Mouse (Mus musculus): ENCODE measurements around the gene Cd247. TPM values are rescaled to one million over a fixed set of nuclear protein-coding genes. Genes with fewer than 3 reads are reported as not detected.

The Cd247 gene
- polyA plus RNA-seq, 2 experiments: 0.07 to 0.47 TPM

DNA sequence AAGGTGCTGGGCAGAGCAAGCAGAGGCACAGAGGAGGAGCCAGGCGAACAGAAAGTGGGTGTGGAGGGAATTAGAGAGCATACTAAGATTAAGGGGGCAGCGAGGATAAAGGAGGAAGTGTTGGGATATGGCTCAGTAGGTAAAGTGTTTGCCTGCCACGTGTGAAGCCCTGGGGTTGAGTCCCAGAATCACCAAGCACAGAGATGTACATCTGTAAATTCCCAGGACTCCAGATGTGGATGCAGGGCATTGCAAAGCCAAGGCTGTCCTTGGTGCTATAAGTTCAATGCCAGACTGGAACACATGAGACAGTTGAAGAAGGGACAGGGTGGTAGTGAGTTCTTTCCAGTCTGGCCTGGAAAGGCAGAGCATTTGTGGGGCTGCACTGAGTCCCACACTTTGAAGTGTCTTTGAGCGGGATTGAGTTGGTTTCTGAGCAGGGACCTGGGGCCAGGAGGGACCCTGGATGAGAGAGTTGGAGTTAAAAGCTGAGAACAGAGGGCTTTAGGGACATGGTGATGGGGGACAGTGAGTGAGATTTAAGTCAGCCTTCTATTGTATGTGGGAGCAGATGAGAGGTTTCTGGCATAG lies 64.7 kb downstream of the Cd247 start:
- 39% methylated on average over 4 of the region's 4 CpGs for WGBS (ENCODE audit: insufficient replicate concordance)
- no peak for TF ChIP-seq CTCF (IDR thresholded peaks at IDR 0.05; ENCODE audit: low read depth)
- no peak for TF ChIP-seq EP300 (IDR thresholded peaks at IDR 0.05; ENCODE audit: low read depth)
- Histone ChIP-seq H3K4me3 (ENCODE audit: insufficient read depth in 1 of 2, low read depth in 2 of 2, low read length in 2 of 2) (no peak overlapping the region), H3K27me3 (ENCODE audit: control insufficient read depth, insufficient read depth, low read length) (no peaks in the 10 kb centered on the region), H3K36me3 (replicated peaks; ENCODE audit: control insufficient read depth, insufficient read depth, low read depth) (no peaks in the 10 kb centered on the region), H3K4me2 (ENCODE audit: low read depth) (no peak overlapping the region), H3K9ac (replicated peaks) (no peak overlapping the region), H3K9me3 (ENCODE audit: control insufficient read depth, low read length) (no peaks in the 10 kb centered on the region), H3K4me1 (replicated peaks; ENCODE audit: control insufficient read depth in 2 of 2, insufficient read depth in 2 of 2, low read length in 1 of 2) (peaks cover 0 to 33% of the 10 kb centered on the region in 2 experiments; a peak in 3 of 4 replicates), H3K27ac (no peak overlapping the region)
- DNase-seq (ENCODE audit: low read depth in 3 of 3, low spot score in 3 of 3) (no peak), ATAC-seq (ENCODE audit: insufficient read depth) (no peak)

DNA sequence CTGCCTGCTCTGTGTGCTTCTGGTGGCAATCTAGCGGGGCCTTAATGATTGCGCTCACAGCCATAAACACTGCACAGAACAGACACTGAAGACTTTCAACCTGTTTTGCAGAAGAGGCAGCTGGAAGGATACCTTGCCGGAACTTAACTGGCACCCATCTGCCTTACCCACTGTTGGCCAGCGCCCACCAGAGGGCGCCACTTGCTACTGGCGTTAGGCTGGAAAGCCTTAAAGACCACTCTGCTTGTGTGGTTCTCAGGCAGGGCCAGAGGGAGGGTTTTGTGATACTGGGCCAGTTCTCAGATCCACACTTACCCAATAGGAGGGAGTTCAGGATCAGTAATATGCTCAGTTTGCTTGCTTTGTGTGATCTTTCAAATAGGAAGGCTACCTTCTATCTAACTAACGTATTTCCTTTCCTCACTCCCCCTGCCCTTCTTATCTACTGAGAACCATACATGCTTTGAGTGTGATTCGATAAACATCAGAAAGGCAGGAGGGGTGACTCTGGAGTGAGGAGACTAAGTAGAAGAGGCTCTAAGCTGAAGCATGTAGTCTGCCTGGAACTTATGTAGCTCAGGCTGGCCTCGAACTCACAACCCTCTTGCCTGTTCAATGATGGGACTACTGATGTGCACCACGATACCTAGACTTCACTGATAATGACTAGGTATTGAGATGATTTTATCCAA lies 65.4 kb downstream of the Cd247 start:
- Histone ChIP-seq H3K9ac (replicated peaks) (no peak overlapping the region), H3K9me3 (ENCODE audit: control insufficient read depth, low read length) (no peaks in the 10 kb centered on the region), H3K36me3 (replicated peaks; ENCODE audit: control insufficient read depth, insufficient read depth, low read depth) (no peaks in the 10 kb centered on the region), H3K4me2 (ENCODE audit: low read depth) (no peak overlapping the region), H3K4me1 (replicated peaks; ENCODE audit: control insufficient read depth in 2 of 2, insufficient read depth in 2 of 2, low read length in 1 of 2) (peaks cover 0 to 30% of the 10 kb centered on the region in 2 experiments; a peak in 3 of 4 replicates), H3K4me3 (ENCODE audit: insufficient read depth in 1 of 2, low read depth in 2 of 2, low read length in 2 of 2) (no peak overlapping the region), H3K27ac (no peak overlapping the region), H3K27me3 (ENCODE audit: control insufficient read depth, insufficient read depth, low read length) (no peaks in the 10 kb centered on the region)
- 32% methylated on average over 10 of the region's 10 CpGs for WGBS (ENCODE audit: insufficient replicate concordance)
- TF ChIP-seq CTCF (IDR thresholded peaks at IDR 0.05; ENCODE audit: low read depth): peak; percentile 97
- no peak for TF ChIP-seq EP300 (IDR thresholded peaks at IDR 0.05; ENCODE audit: low read depth)
- DNase-seq (ENCODE audit: low read depth in 3 of 3, low spot score in 3 of 3) (peak; percentile 39 to 47 (median 41)), ATAC-seq (ENCODE audit: insufficient read depth) (peak; percentile 52)

DNA sequence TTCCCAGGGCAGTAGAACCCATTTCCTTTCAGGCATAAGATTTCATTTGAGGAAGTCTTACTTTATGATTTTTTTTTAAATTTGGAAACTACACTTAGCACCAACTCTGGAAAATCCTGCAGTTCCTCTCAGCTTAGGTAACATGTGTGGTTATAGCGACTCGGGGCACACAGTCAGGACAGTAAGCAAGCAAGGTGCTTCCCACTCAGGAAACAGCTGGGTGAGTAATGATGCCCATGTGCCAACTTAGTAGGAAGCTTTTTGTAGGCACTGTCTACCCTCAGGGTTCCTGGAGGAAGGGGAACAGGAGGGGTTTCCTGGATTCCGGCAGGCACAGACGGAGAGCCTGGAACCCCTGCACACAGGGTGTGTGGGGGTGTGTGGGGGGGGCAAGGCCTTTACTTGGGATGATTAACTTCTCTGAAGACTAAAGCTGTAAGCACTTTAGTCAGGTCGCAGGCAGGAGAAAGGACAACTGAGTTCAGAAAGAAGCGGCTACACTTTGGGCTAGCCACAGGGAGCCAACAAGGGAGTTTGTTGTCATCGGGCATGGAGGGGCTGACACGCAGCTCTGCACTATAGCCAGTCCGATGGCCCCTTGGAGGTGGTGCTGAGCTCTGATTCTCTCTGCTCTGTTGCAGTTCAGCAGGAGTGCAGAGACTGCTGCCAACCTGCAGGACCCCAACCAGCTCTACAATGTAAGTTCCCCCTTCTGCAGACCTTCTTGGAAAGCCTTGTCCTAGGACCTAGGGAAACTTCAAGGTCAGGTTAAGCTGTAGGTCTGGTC lies 67.5 kb downstream of the Cd247 start:
- H3K4me1 ChIP-seq (replicated peaks; ENCODE audit: control insufficient read depth in 2 of 2, insufficient read depth in 2 of 2, low read length in 1 of 2): peaks cover 0 to 11% of the 10 kb centered on the region in 2 experiments; a peak in 2 of 4 replicates
- H3K36me3 ChIP-seq (replicated peaks; ENCODE audit: control insufficient read depth, insufficient read depth, low read depth): no peaks in the 10 kb centered on the region
- ATAC-seq (ENCODE audit: insufficient read depth) (no peak), DNase-seq (ENCODE audit: low read depth in 3 of 3, low spot score in 3 of 3) (no peak)
- H3K27me3 ChIP-seq (ENCODE audit: control insufficient read depth, insufficient read depth, low read length): no peaks in the 10 kb centered on the region
- no peak overlapping the region for H3K4me2 ChIP-seq (ENCODE audit: low read depth)
- H3K9ac ChIP-seq (replicated peaks): no peak overlapping the region
- no peaks in the 10 kb centered on the region for H3K9me3 ChIP-seq (ENCODE audit: control insufficient read depth, low read length)
- WGBS (ENCODE audit: insufficient replicate concordance): 56% methylated on average over 9 of the region's 9 CpGs
- no peak overlapping the region for H3K4me3 ChIP-seq (ENCODE audit: insufficient read depth in 1 of 2, low read depth in 2 of 2, low read length in 2 of 2)
- no peak overlapping the region for H3K27ac ChIP-seq
- no peak for TF ChIP-seq EP300 (IDR thresholded peaks at IDR 0.05; ENCODE audit: low read depth)

DNA sequence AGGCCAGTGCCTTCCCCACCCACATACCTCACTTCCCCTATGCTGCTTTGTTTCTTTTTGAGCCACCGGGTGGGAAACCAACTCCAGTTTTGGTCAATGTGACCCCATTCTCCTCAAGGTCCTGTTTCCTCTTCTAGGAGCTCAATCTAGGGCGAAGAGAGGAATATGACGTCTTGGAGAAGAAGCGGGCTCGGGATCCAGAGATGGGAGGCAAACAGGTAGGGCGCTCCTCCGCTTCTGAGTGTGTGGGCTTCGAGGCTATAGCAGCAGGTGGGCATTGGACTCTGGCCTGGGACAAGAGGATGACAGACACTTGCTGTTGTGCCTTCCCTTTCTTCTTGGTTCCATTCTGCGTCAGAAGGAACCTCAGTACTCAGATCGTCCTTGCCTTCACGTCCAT lies 68.8 kb downstream of the Cd247 start:
- ATAC-seq (ENCODE audit: insufficient read depth) (no peak), DNase-seq (ENCODE audit: low read depth in 3 of 3, low spot score in 3 of 3) (no peak)
- H3K36me3 ChIP-seq (replicated peaks; ENCODE audit: control insufficient read depth, insufficient read depth, low read depth): no peaks in the 10 kb centered on the region
- no peak overlapping the region for H3K4me2 ChIP-seq (ENCODE audit: low read depth)
- H3K4me3 ChIP-seq (ENCODE audit: insufficient read depth in 1 of 2, low read depth in 2 of 2, low read length in 2 of 2): no peak overlapping the region
- peaks cover 0 to 11% of the 10 kb centered on the region in 2 experiments; a peak in 2 of 4 replicates for H3K4me1 ChIP-seq (replicated peaks; ENCODE audit: control insufficient read depth in 2 of 2, insufficient read depth in 2 of 2, low read length in 1 of 2)
- no peaks in the 10 kb centered on the region for H3K9me3 ChIP-seq (ENCODE audit: control insufficient read depth, low read length)
- 77% methylated on average over 11 of the region's 11 CpGs for WGBS (ENCODE audit: insufficient replicate concordance)
- H3K27me3 ChIP-seq (ENCODE audit: control insufficient read depth, insufficient read depth, low read length): no peaks in the 10 kb centered on the region
- no peak for TF ChIP-seq CTCF (IDR thresholded peaks at IDR 0.05; ENCODE audit: low read depth)
- TF ChIP-seq EP300 (IDR thresholded peaks at IDR 0.05; ENCODE audit: low read depth): no peak
- no peak overlapping the region for H3K27ac ChIP-seq
- H3K9ac ChIP-seq (replicated peaks): no peak overlapping the region

DNA sequence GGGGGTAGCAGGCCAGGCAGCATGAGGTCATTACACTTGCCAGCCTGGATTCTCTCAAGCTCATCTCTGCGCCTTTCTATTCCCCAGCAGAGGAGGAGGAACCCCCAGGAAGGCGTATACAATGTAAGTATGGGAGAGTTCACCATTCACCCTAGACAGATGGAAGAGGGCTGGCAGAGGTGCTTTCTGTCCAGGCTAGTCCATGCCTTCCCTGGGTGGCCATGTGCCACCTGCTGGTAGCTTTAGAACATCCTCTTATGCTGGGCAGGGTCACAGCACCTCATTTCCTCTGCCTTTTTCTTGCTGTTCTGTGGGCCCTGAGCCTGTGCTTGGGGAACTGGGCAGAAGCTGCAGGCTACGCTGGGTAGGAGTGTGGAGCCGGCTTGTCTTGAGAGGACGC lies 69.9 kb downstream of the Cd247 start:
- DNase-seq (ENCODE audit: low read depth in 3 of 3, low spot score in 3 of 3) (no peak), ATAC-seq (ENCODE audit: insufficient read depth) (0 out of 2 replicates have a peak, but pooled peaks have one; percentile 27)
- no peaks in the 10 kb centered on the region for H3K36me3 ChIP-seq (replicated peaks; ENCODE audit: control insufficient read depth, insufficient read depth, low read depth)
- H3K4me2 ChIP-seq (ENCODE audit: low read depth): no peak overlapping the region
- H3K27ac ChIP-seq: no peak overlapping the region
- no peaks in the 10 kb centered on the region for H3K27me3 ChIP-seq (ENCODE audit: control insufficient read depth, insufficient read depth, low read length)
- 77% methylated on average over 5 of the region's 5 CpGs for WGBS (ENCODE audit: insufficient replicate concordance)
- no peaks in the 10 kb centered on the region for H3K9me3 ChIP-seq (ENCODE audit: control insufficient read depth, low read length)
- no peak overlapping the region for H3K4me3 ChIP-seq (ENCODE audit: insufficient read depth in 1 of 2, low read depth in 2 of 2, low read length in 2 of 2)
- no peak overlapping the region for H3K9ac ChIP-seq (replicated peaks)
- peak; percentile 72 for TF ChIP-seq CTCF (IDR thresholded peaks at IDR 0.05; ENCODE audit: low read depth)
- no peak for TF ChIP-seq EP300 (IDR thresholded peaks at IDR 0.05; ENCODE audit: low read depth)
- peaks cover 0 to 7% of the 10 kb centered on the region in 2 experiments; a peak in 2 of 4 replicates for H3K4me1 ChIP-seq (replicated peaks; ENCODE audit: control insufficient read depth in 2 of 2, insufficient read depth in 2 of 2, low read length in 1 of 2)

All from liver, embryonic 14.5 days (tissue).